Mouse (Mus musculus): ENCODE results near the gene Vrk2. TPM values are rescaled to one million over a fixed set of nuclear protein-coding genes. Genes with fewer than 3 reads are reported as not detected.

Vrk2 gene
- polyA plus RNA-seq, 1 experiment from 2014 or later: 17.3 TPM

- 86% methylated on average over 5 of the region's 5 CpGs for WGBS
- no peak overlapping the region for H3K9ac ChIP-seq
- H3K36me3 ChIP-seq: no peaks in the 10 kb centered on the region
- no peaks in the 10 kb centered on the region for H3K4me1 ChIP-seq
- no peak overlapping the region for H3K4me2 ChIP-seq
- ATAC-seq (ENCODE audit: insufficient number of reproducible peaks, low FRiP score, low TSS enrichment, low read depth): no peak
- no peaks in the 10 kb centered on the region for H3K9me3 ChIP-seq
- H3K27me3 ChIP-seq: no peaks in the 10 kb centered on the region
- no peak overlapping the region for H3K4me3 ChIP-seq
- H3K27ac ChIP-seq: no peak overlapping the region
Measured at GRCm38 (mm10) chr11:26532994-26533827, 60.6 kb downstream of the Vrk2 start.

- H3K27ac ChIP-seq: no peak overlapping the region
- H3K9me3 ChIP-seq: no peaks in the 10 kb centered on the region
- no peaks in the 10 kb centered on the region for H3K4me1 ChIP-seq
- H3K4me3 ChIP-seq: no peak overlapping the region
- H3K36me3 ChIP-seq: peaks cover 6% of the 10 kb centered on the region; the same call in 1 of the 2 replicates
- ATAC-seq (ENCODE audit: insufficient number of reproducible peaks, low FRiP score, low TSS enrichment, low read depth): no peak
- H3K27me3 ChIP-seq: no peaks in the 10 kb centered on the region
- 96% methylated on average over 2 of the region's 2 CpGs for WGBS
- no peak overlapping the region for H3K4me2 ChIP-seq
- no peak overlapping the region for H3K9ac ChIP-seq
Measured at GRCm38 (mm10) chr11:26526861-26527260, 66.9 kb downstream of the Vrk2 start.

GRCm38 (mm10) chr11:26518991-26519390 is 74.8 kb downstream of the Vrk2 start:
- 93% methylated on average over 3 of the region's 3 CpGs for WGBS
- Histone ChIP-seq H3K4me3 (no peak overlapping the region), H3K4me2 (no peak overlapping the region), H3K4me1 (no peaks in the 10 kb centered on the region), H3K27ac (no peak overlapping the region), H3K9ac (no peak overlapping the region), H3K9me3 (no peaks in the 10 kb centered on the region), H3K27me3 (no peaks in the 10 kb centered on the region), H3K36me3 (no peaks in the 10 kb centered on the region)
- no peak for ATAC-seq (ENCODE audit: insufficient number of reproducible peaks, low FRiP score, low TSS enrichment, low read depth)

- Histone ChIP-seq H3K27ac (no peak overlapping the region), H3K4me1 (no peaks in the 10 kb centered on the region), H3K36me3 (no peaks in the 10 kb centered on the region), H3K4me2 (no peak overlapping the region), H3K27me3 (no peaks in the 10 kb centered on the region), H3K4me3 (no peak overlapping the region), H3K9me3 (no peaks in the 10 kb centered on the region), H3K9ac (no peak overlapping the region)
- WGBS: 68% methylated on average over 2 of the region's 2 CpGs
- no peak for ATAC-seq (ENCODE audit: insufficient number of reproducible peaks, low FRiP score, low TSS enrichment, low read depth)
Measured at GRCm38 (mm10) chr11:26516086-26516485, 77.7 kb downstream of the Vrk2 start.

DNA sequence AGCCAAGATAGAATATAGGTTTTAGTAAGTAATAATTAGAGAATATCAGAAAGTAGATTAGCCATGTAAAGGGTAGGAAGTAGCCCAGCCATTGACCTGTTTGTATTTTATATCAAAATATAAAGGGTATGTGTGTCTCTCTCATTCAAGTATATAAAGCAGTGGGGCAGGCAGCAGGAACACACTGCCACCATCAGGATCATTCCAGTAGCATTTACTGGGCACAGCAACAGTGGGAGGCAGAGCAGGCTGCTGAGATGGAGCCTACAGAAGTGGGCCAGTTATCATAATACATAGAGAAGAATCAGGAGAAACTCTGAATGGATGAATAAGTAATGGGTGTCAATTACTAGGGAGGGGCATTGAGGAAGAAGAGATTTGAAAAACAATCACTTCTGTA is 80.1 kb downstream of the Vrk2 start:
- H3K27me3 ChIP-seq: no peaks in the 10 kb centered on the region
- no peak overlapping the region for H3K27ac ChIP-seq
- H3K4me2 ChIP-seq: no peak overlapping the region
- H3K36me3 ChIP-seq: 0 out of 2 replicates have a peak, but pooled peaks cover 5% of the 10 kb centered on the region
- no peak overlapping the region for H3K9ac ChIP-seq
- H3K4me3 ChIP-seq: no peak overlapping the region
- no peak for ATAC-seq (ENCODE audit: insufficient number of reproducible peaks, low FRiP score, low TSS enrichment, low read depth)
- no peaks in the 10 kb centered on the region; the same call in 1 of the 2 replicates for H3K9me3 ChIP-seq
- H3K4me1 ChIP-seq: no peaks in the 10 kb centered on the region

DNA sequence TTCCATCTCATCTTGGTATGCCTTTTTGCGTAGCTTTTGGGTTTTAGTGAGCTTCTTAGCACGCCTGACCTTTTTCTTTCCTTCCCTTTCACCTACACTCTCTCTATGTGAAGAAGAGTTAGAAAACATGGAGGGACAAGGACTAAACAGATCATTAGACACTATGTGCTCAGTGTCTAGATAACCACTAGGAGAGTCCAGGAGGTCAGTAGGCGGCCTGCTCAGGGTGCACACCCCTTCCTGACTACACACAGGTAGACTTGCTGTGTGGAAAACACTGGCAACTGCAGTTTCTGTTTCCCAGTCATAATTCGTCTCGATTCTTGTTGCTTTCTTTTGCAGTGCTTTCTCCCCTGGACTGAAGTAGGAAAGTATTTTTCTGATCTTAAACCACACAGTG is 97.8 kb downstream of the Vrk2 start:
- Histone ChIP-seq H3K4me3 (no peak overlapping the region), H3K9me3 (no peaks in the 10 kb centered on the region), H3K27ac (no peak overlapping the region), H3K9ac (no peak overlapping the region), H3K27me3 (no peaks in the 10 kb centered on the region), H3K4me1 (no peaks in the 10 kb centered on the region), H3K4me2 (no peak overlapping the region), H3K36me3 (no peaks in the 10 kb centered on the region)
- WGBS: 82% methylated on average over 5 of the region's 5 CpGs
- ATAC-seq (ENCODE audit: insufficient number of reproducible peaks, low FRiP score, low TSS enrichment, low read depth): no peak

GRCm38 (mm10) chr11:26489761-26490466 is 103.9 kb downstream of the Vrk2 start:
- ATAC-seq (ENCODE audit: insufficient number of reproducible peaks, low FRiP score, low TSS enrichment, low read depth): peak; percentile 84
- no peaks in the 10 kb centered on the region; the same call in 1 of the 2 replicates for H3K36me3 ChIP-seq
- peak overlapping the region; percentile 47 for H3K27ac ChIP-seq
- H3K27me3 ChIP-seq: no peaks in the 10 kb centered on the region
- no peaks in the 10 kb centered on the region for H3K9me3 ChIP-seq
- H3K4me3 ChIP-seq: no peak overlapping the region
- H3K4me1 ChIP-seq: peaks cover 16% of the 10 kb centered on the region; the same call in 1 of the 2 replicates
- no peak overlapping the region for H3K9ac ChIP-seq
- WGBS: 28% methylated on average over 12 of the region's 12 CpGs
- peak overlapping the region; percentile 26 for H3K4me2 ChIP-seq

GRCm38 (mm10) chr11:26481691-26482242 is 112.0 kb downstream of the Vrk2 start:
- Histone ChIP-seq H3K27ac (no peak overlapping the region), H3K4me3 (no peak overlapping the region), H3K9ac (no peak overlapping the region), H3K4me1 (0 out of 2 replicates have a peak, but pooled peaks cover under 1% of the 10 kb centered on the region), H3K36me3 (no peaks in the 10 kb centered on the region; the same call in 1 of the 2 replicates), H3K4me2 (no peak overlapping the region), H3K9me3 (no peaks in the 10 kb centered on the region), H3K27me3 (no peaks in the 10 kb centered on the region)
- ATAC-seq (ENCODE audit: insufficient number of reproducible peaks, low FRiP score, low TSS enrichment, low read depth): no peak
- WGBS: 27% methylated on average over 3 of the region's 3 CpGs

DNA sequence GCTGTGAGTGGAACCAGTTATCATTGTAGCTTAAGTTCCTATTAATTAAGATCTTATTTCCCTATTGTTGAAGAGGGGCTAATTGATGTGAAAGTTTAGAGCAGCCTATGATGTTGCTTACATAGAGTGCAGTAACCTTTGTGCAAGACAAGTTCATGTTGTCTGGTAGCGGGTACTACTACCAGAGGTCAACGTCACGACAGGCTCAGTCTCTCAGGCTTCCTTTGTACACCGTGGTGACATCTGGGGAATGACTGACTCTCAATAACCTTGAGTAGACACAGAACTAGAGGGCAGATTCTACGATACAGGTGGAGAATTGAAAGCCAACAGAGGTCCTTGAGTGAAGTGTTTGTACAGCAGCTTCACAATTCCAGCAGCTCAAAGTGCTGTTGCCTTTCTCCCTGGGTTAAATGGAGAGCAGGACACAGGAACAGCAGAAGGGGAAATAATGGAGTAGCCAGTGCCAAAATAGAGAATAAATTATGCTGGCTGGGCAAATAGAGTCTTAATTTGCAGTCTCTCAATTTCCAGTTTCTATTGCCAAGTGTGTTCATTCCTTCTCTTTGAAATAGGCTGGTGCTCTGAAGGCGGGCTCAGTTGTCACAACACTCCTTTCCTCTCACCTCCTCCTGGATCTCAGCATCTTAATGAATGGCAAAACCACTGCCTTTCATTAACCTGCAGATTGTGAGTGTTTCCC is 116.6 kb downstream of the Vrk2 start:
- Histone ChIP-seq H3K4me2 (no peak overlapping the region), H3K9me3 (no peaks in the 10 kb centered on the region), H3K4me3 (no peak overlapping the region), H3K4me1 (no peaks in the 10 kb centered on the region), H3K9ac (no peak overlapping the region), H3K36me3 (peaks cover 12% of the 10 kb centered on the region), H3K27me3 (no peaks in the 10 kb centered on the region), H3K27ac (no peak overlapping the region)
- ATAC-seq (ENCODE audit: insufficient number of reproducible peaks, low FRiP score, low TSS enrichment, low read depth): no peak
- 83% methylated on average over 6 of the region's 6 CpGs for WGBS

DNA sequence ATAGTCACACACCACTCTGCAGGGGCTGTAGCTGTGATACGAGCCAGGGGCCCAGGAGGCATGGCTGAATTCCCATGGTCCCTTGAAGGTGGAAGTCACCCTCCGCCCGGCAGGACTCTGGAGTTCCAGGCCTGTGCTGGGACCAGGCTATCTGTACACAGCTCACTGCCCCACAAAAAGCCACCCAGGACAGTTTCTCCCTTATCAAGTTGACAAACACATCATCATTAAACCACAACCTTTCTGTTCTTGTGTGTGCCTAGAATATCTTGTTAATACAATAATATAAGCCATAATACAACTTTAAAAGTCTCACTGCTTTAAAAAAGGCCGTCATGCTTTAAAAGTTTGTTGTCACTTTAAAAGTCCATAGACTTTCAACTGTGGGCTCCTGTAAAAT is 139.7 kb downstream of the Vrk2 start:
- Histone ChIP-seq H3K9me3 (no peaks in the 10 kb centered on the region), H3K9ac (no peak overlapping the region), H3K27ac (no peak overlapping the region), H3K4me1 (no peaks in the 10 kb centered on the region), H3K4me3 (no peak overlapping the region), H3K4me2 (no peak overlapping the region), H3K27me3 (no peaks in the 10 kb centered on the region), H3K36me3 (no peaks in the 10 kb centered on the region)
- WGBS: 88% methylated on average over 4 of the region's 4 CpGs
- ATAC-seq (ENCODE audit: insufficient number of reproducible peaks, low FRiP score, low TSS enrichment, low read depth): no peak

DNA sequence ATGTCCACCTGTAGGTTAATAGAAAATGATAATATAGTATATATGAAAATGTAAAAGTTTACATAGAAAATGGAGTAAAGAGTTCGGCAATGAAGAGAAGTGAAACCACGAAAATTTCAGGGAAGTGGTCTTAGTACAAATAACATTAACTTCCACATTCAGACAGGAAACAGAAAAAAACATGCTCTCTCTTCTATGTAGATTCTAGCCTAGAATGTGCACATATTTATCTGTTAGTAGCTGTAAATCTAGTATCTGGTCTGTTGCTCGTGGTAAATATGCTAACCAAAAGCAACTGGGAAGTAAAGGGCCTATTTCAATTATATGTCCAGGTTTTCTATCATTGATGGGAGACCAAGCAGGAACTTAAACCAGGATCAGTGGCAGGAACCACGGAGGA is 141.1 kb downstream of the Vrk2 start:
- Histone ChIP-seq H3K27ac (no peak overlapping the region), H3K27me3 (no peaks in the 10 kb centered on the region), H3K4me2 (no peak overlapping the region), H3K4me1 (no peaks in the 10 kb centered on the region), H3K9ac (no peak overlapping the region), H3K4me3 (no peak overlapping the region), H3K36me3 (no peaks in the 10 kb centered on the region), H3K9me3 (no peaks in the 10 kb centered on the region)
- no peak for ATAC-seq (ENCODE audit: insufficient number of reproducible peaks, low FRiP score, low TSS enrichment, low read depth)
- WGBS: 85% methylated on average over 4 of the region's 4 CpGs

Data from limb, embryonic 15.5 days (tissue).